ENCODE assay signal across 10 mouse cellular contexts in genomic region chr2:173337666-173338065, GRCm38 (mm10).
A peak's percentile ranks its signal among the peaks of the same experiment; 100 is the strongest.
DNase-seq lines count a peak whose midpoint lies in the region; ATAC-seq and TF ChIP-seq lines count a peak whose summit lies in the region.
"Had no signal": no experiment of that assay in that cellular context is flagged by ENCODE, and none has a peak within 500 bp of the region (broad histone marks: within the 10 kb centered on the region; RNA-seq: fewer than 3 reads in every experiment).

No protein-coding gene starts in this region.

- no peak overlapping the region for H3K27ac ChIP-seq in spleen, adult 2 months (ENCODE audit: insufficient read depth, low read length)

- no peak for ATAC-seq in CD4-positive, CD25-positive, alpha-beta regulatory T cell, adult 4 months

- H3K36me3 ChIP-seq in spleen, adult 2 months (ENCODE audit: control insufficient read depth, insufficient read depth, low read length): no peaks in the 10 kb centered on the region

- no peaks in the 10 kb centered on the region for H3K27me3 ChIP-seq in spleen, adult 2 months (ENCODE audit: control insufficient read depth, insufficient read depth, low read length)

- H3K4me1 ChIP-seq in spleen, adult 2 months (ENCODE audit: control insufficient read depth, insufficient read depth, insufficient read length): peaks cover 3% of the 10 kb centered on the region; the same call in 1 of the 2 replicates

- no peak overlapping the region for H3K4me3 ChIP-seq in spleen, adult 2 months (ENCODE audit: extremely low read depth, insufficient read depth, insufficient read length)

- WGBS in spleen, adult 2 months: 12% methylated on average over 5 of the region's 5 CpGs

- no peak for TF ChIP-seq CTCF in spleen, adult 2 months (IDR thresholded peaks at IDR 0.05; ENCODE audit: extremely low read depth, insufficient read depth, insufficient read length, insufficient replicate concordance)

- TF ChIP-seq POLR2A in spleen, adult 2 months (IDR thresholded peaks at IDR 0.05; ENCODE audit: low read depth, low read length): no peak

- DNase-seq in CD4-positive, CD25-positive, alpha-beta regulatory T cell, adult 2 months (ENCODE audit: low read depth, low spot score): peak; percentile 15
- peak; percentile 19 to 55 for DNase-seq in spleen, adult 2 months (ENCODE audit: low read depth in 1 of 2, low spot score in 2 of 2)
- no peak for DNase-seq in spleen, adult 12 weeks (ENCODE audit: low spot score)
- peak; percentile 34 to 73 for DNase-seq in kidney, postnatal 25 days
- peak; percentile 50 for DNase-seq in telencephalon, adult 2 months (ENCODE audit: low read depth, low spot score)
- DNase-seq in adrenal gland, postnatal 4 days (ENCODE audit: low spot score in 2 of 2): no peak
- DNase-seq in cerebellum, adult 9-10 months: no peak
- DNase-seq: gastrocnemius, postnatal 36 days; right cerebral cortex, postnatal 4 days had no signal

Comparison
In these comparisons a context has a peak if more than half of its experiments do, and no peak if none do; other contexts are left out.
1. DNase-seq: peak in CD4-positive, CD25-positive, alpha-beta regulatory T cell, adult 2 months (single experiment), spleen, adult 2 months (2 of 2), kidney, postnatal 25 days (2 of 2) and telencephalon, adult 2 months (single experiment); none in spleen, adult 12 weeks (single experiment), adrenal gland, postnatal 4 days (0 of 2) and cerebellum, adult 9-10 months (single experiment).